Mouse (Mus musculus) left cerebral cortex, adult 2 months (tissue): ENCODE measurements at regions not wholly inside any gene's neighbourhood (a gene's known extent, or its start where the extent isn't known, plus 50 kb on each side); places are given as distances from the start of the nearest gene placed in this dataset.
A peak's percentile ranks its signal among the peaks of the same experiment; 100 is the strongest.

Experiments used
- DNase-seq, 2 experiments: peaks; one replicate each; pipeline ENCODE4 v3.0.0; 2021 to 2022; ENCODE audit warnings: low spot score in 2 of 2, mixed read lengths in 1 of 2; ENCODE audit errors: extremely low spot score in 1 of 2
- H3K27ac ChIP-seq: fragments of 200-600 bp; 2 replicates; pipeline ENCODE4 v1.8.1; 2022
- H3K4me3 ChIP-seq: fragments of 200-600 bp; 2 replicates; pipeline ENCODE4 v1.8.1; 2022
- CTCF ChIP-seq: fragments of 200-600 bp; IDR thresholded peaks from 2 replicates; pipeline ENCODE4 v1.8.1; 2022; ENCODE audit warnings: antibody characterized with exemption, mild to moderate bottlenecking, moderate library complexity
- intact Hi-C: fragments of 180-260 bp; cut with DNase I; formaldehyde crosslinking; loops from one replicate; pipeline ENCODE4 v1.15.1; 2025

DNA sequence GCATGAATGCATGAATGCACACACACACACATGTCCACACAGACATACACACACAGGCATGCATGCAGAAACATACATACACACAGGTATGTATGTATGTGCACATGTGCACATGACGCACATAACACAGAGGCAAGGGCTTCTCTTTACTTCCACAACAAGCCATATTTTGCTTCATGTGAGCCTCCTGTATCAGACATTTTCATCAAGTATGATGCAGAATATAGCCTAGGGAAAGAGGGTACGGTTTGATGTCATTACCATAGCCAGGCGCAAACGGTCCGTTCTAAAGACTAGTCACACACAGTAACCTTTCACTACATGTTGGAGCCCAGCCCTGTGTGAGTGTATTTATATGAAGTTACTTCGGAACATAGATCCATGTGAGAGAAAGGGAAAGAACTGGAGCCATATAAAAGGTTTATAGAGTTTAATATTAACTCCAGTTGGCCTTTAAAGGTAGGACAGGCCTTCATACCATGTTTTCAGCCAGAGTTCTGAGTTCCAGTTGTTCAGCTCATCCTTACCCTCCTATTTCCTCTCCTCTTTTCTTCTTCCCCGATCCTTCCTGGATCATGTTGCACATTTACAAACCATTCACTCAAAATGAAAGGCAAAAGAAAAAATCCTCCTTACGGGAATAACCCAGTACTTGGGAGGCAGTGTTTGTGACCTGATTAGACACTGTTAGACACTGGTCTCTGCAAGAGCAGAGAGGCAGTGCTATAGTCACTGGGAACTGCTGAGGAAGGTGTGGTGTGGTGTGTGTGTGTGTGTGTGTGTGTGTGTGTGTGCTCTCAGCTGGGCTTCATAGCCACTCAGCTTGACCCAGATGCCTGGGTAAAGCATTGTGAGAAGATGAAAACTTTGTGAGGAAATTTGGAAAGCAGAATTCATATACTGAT is 434.1 kb upstream of the Ccnh start:
- TF ChIP-seq CTCF: no peak
- intact Hi-C loops: loop anchor here (5.0 kb wide), 4 partner anchors 128 to 1813 kb away; no protein-coding TSS in a partner anchor
- H3K27ac ChIP-seq: peak overlapping the region; percentile 94
- no peak overlapping the region for H3K4me3 ChIP-seq
- no peak for DNase-seq

- no peak for DNase-seq
- Histone ChIP-seq H3K4me3 (no peak overlapping the region; the same call in 1 of the 2 replicates), H3K27ac (peak overlapping the region; percentile 94)
- TF ChIP-seq CTCF: no peak
- intact Hi-C loops: loop anchor here (1.0 to 5.0 kb wide), 4 partner anchors 145 to 1815 kb away; no protein-coding TSS in a partner anchor
Measured at GRCm38 (mm10) chr13:84756796-84757335, 432.3 kb upstream of the Ccnh start.

- no peak for DNase-seq
- Histone ChIP-seq H3K4me3 (peak overlapping the region; percentile 30; the same call in 1 of the 2 replicates), H3K27ac (peak overlapping the region; percentile 94)
- intact Hi-C loops: loop anchor here (1.0 to 5.0 kb wide), 7 partner anchors 146 to 1816 kb away; no protein-coding TSS in a partner anchor
- no peak for TF ChIP-seq CTCF
Measured at GRCm38 (mm10) chr13:84757896-84758567, 431.2 kb upstream of the Ccnh start.

- Histone ChIP-seq H3K4me3 (peak overlapping the region; percentile 30; the same call in 1 of the 2 replicates), H3K27ac (peak overlapping the region; percentile 94)
- intact Hi-C loops: loop anchor here (1.0 to 5.0 kb wide), 6 partner anchors 146 to 1816 kb away; no protein-coding TSS in a partner anchor
- peak; percentile 85 to 88 for DNase-seq
- peak; percentile 82 for TF ChIP-seq CTCF
Measured at GRCm38 (mm10) chr13:84758568-84758900, 430.7 kb upstream of the Ccnh start.

GRCm38 (mm10) chr13:84759061-84759460 is 430.1 kb upstream of the Ccnh start:
- intact Hi-C loops: loop anchor here (2.0 to 5.0 kb wide), 4 partner anchors 147 to 1817 kb away; no protein-coding TSS in a partner anchor
- peak overlapping the region; percentile 34 for H3K4me3 ChIP-seq
- DNase-seq: no peak
- peak overlapping the region; percentile 94 for H3K27ac ChIP-seq
- no peak for TF ChIP-seq CTCF

DNA sequence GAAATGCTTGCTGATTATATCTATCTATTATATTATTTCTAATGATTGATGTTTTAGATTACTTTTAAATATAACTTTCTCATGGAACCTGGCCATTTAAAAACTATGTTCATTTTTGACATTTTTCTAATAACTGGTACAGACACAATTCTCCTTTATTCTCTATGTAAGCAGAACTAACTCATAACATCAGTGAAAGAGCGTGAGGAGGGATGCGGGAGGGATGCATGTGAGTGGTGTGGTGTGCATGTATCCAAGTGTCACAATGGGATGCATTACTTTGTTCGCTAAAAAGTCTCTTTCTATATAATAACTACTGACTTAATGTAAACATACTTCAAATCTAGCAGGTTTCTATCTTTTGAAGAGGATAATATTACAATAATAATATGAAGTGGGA is 428.7 kb upstream of the Ccnh start:
- peak overlapping the region; percentile 94 for H3K27ac ChIP-seq
- intact Hi-C loops: loop anchor here (5.0 kb wide), 2 partner anchors 538 to 773 kb away; partner anchors contain the start of gene Tmem161b
- no peak for DNase-seq
- peak overlapping the region; percentile 33; the same call in 1 of the 2 replicates for H3K4me3 ChIP-seq
- no peak for TF ChIP-seq CTCF

GRCm38 (mm10) chr13:84760978-84761377 is 428.2 kb upstream of the Ccnh start:
- Histone ChIP-seq H3K27ac (peak overlapping the region; percentile 94), H3K4me3 (peak overlapping the region; percentile 33; the same call in 1 of the 2 replicates)
- DNase-seq: no peak
- TF ChIP-seq CTCF: no peak
- intact Hi-C loops: loop anchor here (5.0 kb wide), 2 partner anchors 539 to 774 kb away; partner anchors contain the start of gene Tmem161b

DNA sequence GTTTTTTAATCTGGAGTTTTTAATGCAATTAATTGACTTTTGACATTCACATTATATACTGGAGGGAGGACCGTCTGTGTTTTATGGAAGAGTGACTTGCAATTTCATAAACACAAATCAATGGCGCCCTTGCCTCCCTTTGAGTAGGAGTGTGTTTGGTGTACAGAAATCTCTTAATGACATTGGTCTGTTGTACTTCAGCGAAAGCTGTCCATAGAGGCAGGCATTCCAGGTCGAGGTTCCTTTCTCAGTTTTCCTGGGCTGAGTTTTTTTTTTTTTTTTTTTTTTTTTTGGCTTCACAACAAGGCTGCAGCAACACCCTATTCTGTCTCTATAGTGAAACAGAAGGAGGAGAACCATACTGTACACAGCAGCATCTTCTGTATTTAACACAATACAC is 427.4 kb upstream of the Ccnh start:
- DNase-seq: no peak
- no peak for TF ChIP-seq CTCF
- intact Hi-C loops: loop anchor here (5.0 kb wide), 2 partner anchors 540 to 775 kb away; partner anchors contain the start of gene Tmem161b
- Histone ChIP-seq H3K27ac (peak overlapping the region; percentile 94), H3K4me3 (peak overlapping the region; percentile 33; the same call in 1 of the 2 replicates)

GRCm38 (mm10) chr13:84763916-84764315 is 425.3 kb upstream of the Ccnh start:
- intact Hi-C loops: loop anchor here (5.0 kb wide), 2 partner anchors 542 to 777 kb away; partner anchors contain the start of gene Tmem161b
- Histone ChIP-seq H3K27ac (no peak overlapping the region), H3K4me3 (no peak overlapping the region)
- TF ChIP-seq CTCF: no peak
- DNase-seq: no peak

DNA sequence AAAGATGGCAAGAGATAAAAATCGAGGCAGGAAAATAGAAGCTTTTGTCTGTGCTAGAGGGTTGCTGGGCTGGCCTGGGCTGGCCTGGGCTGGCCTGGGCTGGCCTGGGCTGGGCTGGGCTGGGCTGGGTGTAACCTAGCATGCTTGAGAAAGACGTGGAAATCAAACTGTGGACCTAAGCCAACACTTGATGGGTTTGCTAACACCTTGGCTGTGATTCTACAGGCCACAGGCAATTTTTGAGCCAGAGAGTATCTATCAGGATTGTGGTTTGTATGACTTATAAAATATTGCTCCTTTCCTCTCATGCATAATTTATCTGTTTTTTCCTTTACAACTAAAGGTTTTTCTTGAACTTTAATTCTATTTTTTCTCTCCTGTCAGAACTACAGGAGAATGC is 417.3 kb upstream of the Ccnh start:
- intact Hi-C loops: no loop called here
- DNase-seq: no peak
- H3K27ac ChIP-seq: no peak overlapping the region
- no peak overlapping the region for H3K4me3 ChIP-seq
- no peak for TF ChIP-seq CTCF
